Mouse (Mus musculus): Measurements from ENCODE around the gene Efcab3. TPM values are rescaled to one million over a fixed set of nuclear protein-coding genes. Genes with fewer than 3 reads are reported as not detected.

Gene Efcab3
- not detected for polyA plus RNA-seq (2017; shearing (Covaris generic))

DNA sequence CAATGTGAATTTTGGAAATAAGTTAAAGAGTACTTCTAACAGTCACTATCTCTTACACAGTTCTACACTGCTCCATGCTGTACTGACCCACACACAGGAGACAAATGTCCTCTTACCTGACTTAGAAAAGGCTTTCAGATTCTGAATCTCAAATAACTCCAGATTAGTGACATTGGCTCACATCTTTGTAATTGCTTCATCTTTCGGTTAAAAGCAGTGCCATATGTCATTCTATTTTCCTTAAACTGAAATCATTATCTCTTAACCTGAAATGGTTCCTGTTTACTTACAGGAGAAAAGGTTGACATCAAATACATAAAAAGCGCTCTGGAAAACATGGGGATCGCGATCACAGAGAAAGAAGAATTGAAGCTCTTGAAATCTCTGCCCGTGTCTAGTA lies at the start of gene Efcab3:
TSS of gene Efcab3 (plus strand) at position 301 of the 400 bp plus-strand sequence.

DNA sequence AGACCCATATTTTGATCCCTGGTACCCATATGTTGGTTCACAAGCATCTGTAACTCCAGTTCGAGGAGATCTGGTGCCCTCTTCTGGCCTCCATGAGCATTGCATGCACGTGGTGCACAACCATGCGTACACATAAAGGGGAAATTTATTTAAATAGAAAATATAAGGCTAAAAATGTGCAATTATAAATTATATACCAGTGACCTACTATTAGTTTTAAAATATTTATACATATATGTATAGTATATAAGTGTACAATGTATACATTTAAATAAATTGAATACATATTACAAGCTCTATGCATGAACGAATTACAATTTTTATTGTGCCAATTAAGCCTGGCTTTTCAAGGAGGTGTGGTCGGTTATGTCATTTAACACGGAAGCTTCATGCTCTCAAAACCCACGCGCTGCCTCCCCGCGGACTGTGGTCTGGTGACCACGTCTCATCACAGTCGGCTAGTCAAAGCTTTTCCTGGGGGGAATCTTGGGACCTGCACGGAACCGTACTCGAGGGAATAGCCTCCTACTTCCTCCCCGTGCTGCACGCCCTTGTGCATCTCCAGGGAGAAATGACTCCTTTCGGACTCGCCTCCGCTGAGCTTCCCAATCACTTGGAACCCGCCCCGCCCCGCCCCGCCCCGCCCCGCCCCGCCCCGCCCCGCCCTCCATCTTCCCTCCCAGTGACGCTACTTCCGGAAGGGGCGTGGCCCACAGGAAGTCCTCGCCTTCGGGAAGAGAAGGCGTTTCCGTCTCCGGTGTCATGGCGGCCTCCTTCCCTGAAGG lies 62.5 kb downstream of the Efcab3 start, which contains the start of gene Mettl2:
TSS of gene Mettl2 (plus strand) at position 691 of the 785 bp plus-strand sequence.

DNA sequence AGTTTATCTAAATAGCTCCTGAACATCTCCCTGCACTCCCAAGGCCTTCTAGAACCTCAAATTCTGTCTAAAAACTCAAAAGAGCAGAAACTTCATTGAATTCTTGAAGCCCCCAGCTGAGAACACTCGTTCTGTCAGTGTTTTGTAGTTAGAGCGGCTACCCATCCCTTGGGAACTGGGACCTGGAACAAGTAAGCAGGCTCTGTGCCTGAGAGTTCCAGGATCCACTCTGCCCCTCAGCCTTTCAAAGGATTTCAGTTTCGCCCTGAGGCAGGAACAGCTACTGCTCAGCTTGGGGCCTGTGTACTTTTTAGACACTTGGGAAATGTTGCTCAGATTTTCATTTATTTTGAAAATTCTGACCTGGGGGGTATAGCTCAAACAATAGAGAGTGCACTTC lies 83.2 kb downstream of the Efcab3 start, which contains the start of gene Gm10842:
TSS of gene Gm10842 (plus strand) at position 301 of the 400 bp plus-strand sequence.

Other genes with a start within 250 kb of the Efcab3 start
- 28.9 TPM for gene Mettl2, start 62.8 kb downstream of the Efcab3 start, polyA plus RNA-seq (2017; shearing (Covaris generic))
- not detected for gene Gm10842, start 83.3 kb downstream of the Efcab3 start, polyA plus RNA-seq (2017; shearing (Covaris generic))
- 15.5 TPM for gene Tlk2, start 115.2 kb downstream of the Efcab3 start, polyA plus RNA-seq (2017; shearing (Covaris generic))
- not detected for gene Mrc2, start 229.1 kb downstream of the Efcab3 start, polyA plus RNA-seq (2017; shearing (Covaris generic))

Data from CD4-positive, CD25-positive, alpha-beta regulatory T cell, adult 9 weeks (primary cell).